Mouse (Mus musculus): Measurements from ENCODE around the gene Olfr1532-ps1. TPM values are rescaled to one million over a fixed set of nuclear protein-coding genes. Genes with fewer than 3 reads are reported as not detected.

Gene Olfr1532-ps1
- polyA plus RNA-seq, 1 experiment from 2014 or later = not detected

DNA sequence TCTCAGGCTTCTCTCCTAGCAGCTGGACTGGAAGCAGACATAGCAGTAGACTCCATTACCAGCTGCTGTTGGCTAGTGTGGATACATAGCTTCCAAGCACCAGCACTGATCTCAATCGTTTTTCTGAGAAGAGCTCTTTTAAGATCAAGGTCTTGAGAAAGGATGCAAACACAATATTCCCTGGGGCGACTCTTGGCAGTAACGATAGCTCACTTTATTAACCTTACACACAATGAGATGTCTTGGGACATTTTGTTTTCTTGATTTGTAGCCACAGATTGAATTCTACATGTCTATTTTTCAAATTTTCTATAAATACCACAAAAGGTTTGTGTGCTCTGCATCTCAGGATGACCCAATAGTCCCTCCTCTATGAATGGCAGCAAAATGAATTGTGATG, 40.4 kb downstream of the Olfr1532-ps1 start, which contains the start of gene Olfr710:
Gene Olfr710 (minus strand): TSS at position 101 of the 400 bp plus-strand sequence.
- no peaks in the 10 kb centered on the region for H3K9me3 ChIP-seq (ENCODE audit: low read length)
- no peak for TF ChIP-seq EP300 (IDR thresholded peaks at IDR 0.05; ENCODE audit: low read depth)
- no peak for TF ChIP-seq CTCF (IDR thresholded peaks at IDR 0.05; ENCODE audit: low read depth)
- H3K4me2 ChIP-seq (ENCODE audit: low read depth, low read length) = no peak within 1 kb of the TSS
- H3K27me3 ChIP-seq (ENCODE audit: insufficient read depth, low read length) = no peaks in the 10 kb centered on the region
- no peaks in the 10 kb centered on the region for H3K36me3 ChIP-seq (replicated peaks; ENCODE audit: insufficient read depth, low read length)
- no peak for ATAC-seq
- 74% methylated on average over 3 of the region's 3 CpGs for WGBS (ENCODE audit: insufficient replicate concordance)
- H3K4me1 ChIP-seq (ENCODE audit: insufficient read depth) = no peaks in the 10 kb centered on the region
- H3K4me3 ChIP-seq (ENCODE audit: low read depth, low read length) = no peak within 1 kb of the TSS
- H3K27ac ChIP-seq (ENCODE audit: low read depth) = no peak within 1 kb of the TSS
- DNase-seq = no peak
- H3K9ac ChIP-seq (replicated peaks) = no peak within 1 kb of the TSS

DNA sequence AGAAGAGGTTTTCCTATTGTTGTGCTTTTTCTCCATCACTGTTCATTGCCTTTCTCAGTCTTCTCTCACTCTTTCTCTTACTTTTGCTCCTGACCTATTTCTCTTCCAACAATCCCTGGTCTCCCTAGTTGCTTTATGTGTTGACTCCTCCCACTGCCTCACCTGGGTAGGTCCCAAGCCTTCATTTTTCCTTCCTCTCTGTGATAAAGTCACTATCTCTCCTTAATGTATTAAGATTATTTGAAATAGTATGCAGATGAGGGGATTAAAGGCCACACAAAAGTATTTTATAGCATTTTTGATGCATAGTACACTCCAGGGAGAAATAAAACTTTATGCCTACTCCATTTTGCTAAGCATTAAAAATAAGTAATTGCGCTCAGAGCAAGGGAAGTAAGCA, 56.0 kb downstream of the Olfr1532-ps1 start, which contains the start of gene Olfr6:
Gene Olfr6 (minus strand): TSS at position 101 of the 400 bp plus-strand sequence.
- Histone ChIP-seq H3K4me2 (ENCODE audit: low read depth, low read length) (no peak within 1 kb of the TSS), H3K4me3 (ENCODE audit: low read depth, low read length) (no peak within 1 kb of the TSS), H3K9me3 (ENCODE audit: low read length) (no peaks in the 10 kb centered on the region), H3K9ac (replicated peaks) (no peak within 1 kb of the TSS), H3K36me3 (replicated peaks; ENCODE audit: insufficient read depth, low read length) (no peaks in the 10 kb centered on the region), H3K27me3 (ENCODE audit: insufficient read depth, low read length) (no peaks in the 10 kb centered on the region), H3K4me1 (ENCODE audit: insufficient read depth) (no peaks in the 10 kb centered on the region), H3K27ac (ENCODE audit: low read depth) (no peak within 1 kb of the TSS)
- ATAC-seq (no peak), DNase-seq (no peak)
- TF ChIP-seq CTCF (IDR thresholded peaks at IDR 0.05; ENCODE audit: low read depth) (no peak), EP300 (IDR thresholded peaks at IDR 0.05; ENCODE audit: low read depth) (no peak)
- WGBS (ENCODE audit: insufficient replicate concordance) = 72% methylated on average over 1 of the region's 1 CpGs

Other genes starting within 250 kb of the Olfr1532-ps1 start
- not detected in 2 replicates for gene Olfr693, start 227.4 kb upstream of the Olfr1532-ps1 start, polyA plus RNA-seq (2015; fragmentation: Nextera tagmentation; extraction: Ambion mirVana)
- gene Olfr694, start 216.2 kb upstream of the Olfr1532-ps1 start, polyA plus RNA-seq (2015; fragmentation: Nextera tagmentation; extraction: Ambion mirVana) = not detected in 2 replicates
- gene Olfr695, start 191.6 kb upstream of the Olfr1532-ps1 start, polyA plus RNA-seq (2015; fragmentation: Nextera tagmentation; extraction: Ambion mirVana) = not detected in 2 replicates
- not detected in 2 replicates for gene Olfr697, start 165.6 kb upstream of the Olfr1532-ps1 start, polyA plus RNA-seq (2015; fragmentation: Nextera tagmentation; extraction: Ambion mirVana)
- gene Olfr698, start 152.6 kb upstream of the Olfr1532-ps1 start, polyA plus RNA-seq (2015; fragmentation: Nextera tagmentation; extraction: Ambion mirVana) = not detected in 2 replicates
- not detected in 2 replicates for gene Olfr699, start 114.8 kb upstream of the Olfr1532-ps1 start, polyA plus RNA-seq (2015; fragmentation: Nextera tagmentation; extraction: Ambion mirVana)
- gene Olfr700, start 99.2 kb upstream of the Olfr1532-ps1 start, polyA plus RNA-seq (2015; fragmentation: Nextera tagmentation; extraction: Ambion mirVana) = not detected in 2 replicates
- not detected in 2 replicates for gene Olfr701, start 93.9 kb upstream of the Olfr1532-ps1 start, polyA plus RNA-seq (2015; fragmentation: Nextera tagmentation; extraction: Ambion mirVana)
- gene Olfr702, start 74.1 kb upstream of the Olfr1532-ps1 start, polyA plus RNA-seq (2015; fragmentation: Nextera tagmentation; extraction: Ambion mirVana) = not detected in 2 replicates
- gene Olfr703, start 64.6 kb upstream of the Olfr1532-ps1 start, polyA plus RNA-seq (2015; fragmentation: Nextera tagmentation; extraction: Ambion mirVana) = not detected in 2 replicates
- not detected in 2 replicates for gene Olfr704, start 44.8 kb upstream of the Olfr1532-ps1 start, polyA plus RNA-seq (2015; fragmentation: Nextera tagmentation; extraction: Ambion mirVana)
- not detected in 2 replicates for gene Olfr705, start 31.1 kb upstream of the Olfr1532-ps1 start, polyA plus RNA-seq (2015; fragmentation: Nextera tagmentation; extraction: Ambion mirVana)
- gene Olfr706, start 19.8 kb upstream of the Olfr1532-ps1 start, polyA plus RNA-seq (2015; fragmentation: Nextera tagmentation; extraction: Ambion mirVana) = not detected in 2 replicates
- not detected in 2 replicates for gene Olfr707, start 6.8 kb upstream of the Olfr1532-ps1 start, polyA plus RNA-seq (2015; fragmentation: Nextera tagmentation; extraction: Ambion mirVana)
- gene Olfr709-ps1, start 24.2 kb downstream of the Olfr1532-ps1 start, polyA plus RNA-seq (2015; fragmentation: Nextera tagmentation; extraction: Ambion mirVana) = not detected in 2 replicates
- gene Olfr710, start 40.3 kb downstream of the Olfr1532-ps1 start, polyA plus RNA-seq (2015; fragmentation: Nextera tagmentation; extraction: Ambion mirVana) = not detected in 2 replicates
- not detected in 2 replicates for gene Olfr6, start 55.9 kb downstream of the Olfr1532-ps1 start, polyA plus RNA-seq (2015; fragmentation: Nextera tagmentation; extraction: Ambion mirVana)
- gene Olfr711, start 67.5 kb downstream of the Olfr1532-ps1 start, polyA plus RNA-seq (2015; fragmentation: Nextera tagmentation; extraction: Ambion mirVana) = not detected in 2 replicates
- not detected in 2 replicates for gene Olfr2, start 98.1 kb downstream of the Olfr1532-ps1 start, polyA plus RNA-seq (2015; fragmentation: Nextera tagmentation; extraction: Ambion mirVana)
- gene Olfr713, start 123.2 kb downstream of the Olfr1532-ps1 start, polyA plus RNA-seq (2015; fragmentation: Nextera tagmentation; extraction: Ambion mirVana) = not detected in 2 replicates
- gene Olfr714, start 163.0 kb downstream of the Olfr1532-ps1 start, polyA plus RNA-seq (2015; fragmentation: Nextera tagmentation; extraction: Ambion mirVana) = not detected in 2 replicates
- not detected in 2 replicates for gene Olfr17, start 185.2 kb downstream of the Olfr1532-ps1 start, polyA plus RNA-seq (2015; fragmentation: Nextera tagmentation; extraction: Ambion mirVana)
- not detected in 2 replicates for gene Olfr715b, start 202.4 kb downstream of the Olfr1532-ps1 start, polyA plus RNA-seq (2015; fragmentation: Nextera tagmentation; extraction: Ambion mirVana)
- not detected in 2 replicates for gene Olfr715, start 223.1 kb downstream of the Olfr1532-ps1 start, polyA plus RNA-seq (2015; fragmentation: Nextera tagmentation; extraction: Ambion mirVana)
- not detected in 2 replicates for gene Olfr716, start 230.3 kb downstream of the Olfr1532-ps1 start, polyA plus RNA-seq (2015; fragmentation: Nextera tagmentation; extraction: Ambion mirVana)

All from liver, postnatal 0 days (tissue).